Mouse (Mus musculus): ENCODE data around the gene Chil1.

- TF ChIP-seq CTCF (IDR thresholded peaks at IDR 0.05; ENCODE audit: insufficient read depth, low read depth, low read length) (no peak), POLR2A (IDR thresholded peaks at IDR 0.05; ENCODE audit: insufficient read depth, low read depth, low read length) (no peak)
Measured at GRCm38 (mm10) chr1:134215059-134215458, 33.1 kb downstream of the Chil1 start.

Data from olfactory bulb, adult 2 months (tissue).